Mouse (Mus musculus): ENCODE results near the gene Thsd7b.
"Not testable (repeated sequence)": the region's sequence is repeated elsewhere in the genome, so short reads cannot be mapped to it uniquely, and the experiment has no call there.

Gene Thsd7b

GRCm38 (mm10) chr1:129850007-129850564 is 577.0 kb downstream of the Thsd7b start:
- DNase-seq (ENCODE audit: low spot score) = no peak

- DNase-seq (ENCODE audit: low spot score) = no peak
Observed at GRCm38 (mm10) chr1:129867714-129868113, 594.6 kb downstream of the Thsd7b start.

GRCm38 (mm10) chr1:129874355-129874754 is 601.3 kb downstream of the Thsd7b start:
- DNase-seq (ENCODE audit: low spot score) = no peak

GRCm38 (mm10) chr1:129887861-129888260 is 614.8 kb downstream of the Thsd7b start:
- no peak for DNase-seq (ENCODE audit: low spot score)

GRCm38 (mm10) chr1:129898121-129898520 is 625.0 kb downstream of the Thsd7b start:
- no peak for DNase-seq (ENCODE audit: low spot score)

- no peak for DNase-seq (ENCODE audit: low spot score)
Observed at GRCm38 (mm10) chr1:129915484-129915883, 642.4 kb downstream of the Thsd7b start.

GRCm38 (mm10) chr1:129917568-129917967 is 644.5 kb downstream of the Thsd7b start:
- DNase-seq (ENCODE audit: low spot score) = no peak

GRCm38 (mm10) chr1:129919385-129919784 is 646.3 kb downstream of the Thsd7b start:
- DNase-seq (ENCODE audit: low spot score) = no peak

- no peak for DNase-seq (ENCODE audit: low spot score)
Observed at GRCm38 (mm10) chr1:129931003-129931402, 657.9 kb downstream of the Thsd7b start.

GRCm38 (mm10) chr1:129943116-129943515 is 670.0 kb downstream of the Thsd7b start:
- no peak for DNase-seq (ENCODE audit: low spot score)

- no peak for DNase-seq (ENCODE audit: low spot score)
Observed at GRCm38 (mm10) chr1:129947026-129947425, 673.9 kb downstream of the Thsd7b start.

GRCm38 (mm10) chr1:129955478-129955877 is 682.4 kb downstream of the Thsd7b start:
- no peak for DNase-seq (ENCODE audit: low spot score)

GRCm38 (mm10) chr1:129956625-129957024 is 683.5 kb downstream of the Thsd7b start:
- no peak for DNase-seq (ENCODE audit: low spot score)

- not testable (repeated sequence) for DNase-seq (ENCODE audit: low spot score)
Observed at GRCm38 (mm10) chr1:129959352-129959751, 686.2 kb downstream of the Thsd7b start.

- DNase-seq (ENCODE audit: low spot score) = no peak
Observed at GRCm38 (mm10) chr1:129963166-129963565, 690.1 kb downstream of the Thsd7b start.

GRCm38 (mm10) chr1:129989247-129989646 is 716.1 kb downstream of the Thsd7b start:
- DNase-seq (ENCODE audit: low spot score) = not testable (repeated sequence)

GRCm38 (mm10) chr1:129990821-129991220 is 717.7 kb downstream of the Thsd7b start:
- no peak for DNase-seq (ENCODE audit: low spot score)

- DNase-seq (ENCODE audit: low spot score) = no peak
Observed at GRCm38 (mm10) chr1:130055012-130055411, 781.9 kb downstream of the Thsd7b start.

- no peak for DNase-seq (ENCODE audit: low spot score)
Observed at GRCm38 (mm10) chr1:130062105-130062504, 789.0 kb downstream of the Thsd7b start.

GRCm38 (mm10) chr1:130066193-130066959 is 793.3 kb downstream of the Thsd7b start:
- no peak for DNase-seq (ENCODE audit: low spot score)

GRCm38 (mm10) chr1:130083788-130084187 is 810.7 kb downstream of the Thsd7b start:
- DNase-seq (ENCODE audit: low spot score) = no peak

GRCm38 (mm10) chr1:130085207-130085606 is 812.1 kb downstream of the Thsd7b start:
- DNase-seq (ENCODE audit: low spot score) = no peak

GRCm38 (mm10) chr1:130085910-130086309 is 812.8 kb downstream of the Thsd7b start:
- no peak for DNase-seq (ENCODE audit: low spot score)

- DNase-seq (ENCODE audit: low spot score) = no peak
Observed at GRCm38 (mm10) chr1:130099227-130099626, 826.1 kb downstream of the Thsd7b start.
